Mouse (Mus musculus) layer of hippocampus, postnatal 14 days (tissue): ENCODE measurements around the gene Hoxc8. TPM values are rescaled to one million over a fixed set of nuclear protein-coding genes. Genes with fewer than 3 reads are reported as not detected.

ENCODE experiments used
- DNase-seq, 2 experiments: peaks; one replicate each; pipeline ENCODE4 v3.0.0; 2021 to 2022; ENCODE audit warnings: low spot score in 2 of 2, mixed read lengths in 1 of 2
- total RNA-seq, 2 experiments: library from RNA; stranded (reverse); gene quantifications; 2 replicates each; pipeline ENCODE4 v1.2.3; 2021

Gene Hoxc8
- total RNA-seq, 2 experiments from 2014 or later: not detected

- DNase-seq: no peak
These were observed 8.8 kb upstream of the Hoxc8 start for GRCm38 (mm10) chr15:102981379-102982288.

DNA sequence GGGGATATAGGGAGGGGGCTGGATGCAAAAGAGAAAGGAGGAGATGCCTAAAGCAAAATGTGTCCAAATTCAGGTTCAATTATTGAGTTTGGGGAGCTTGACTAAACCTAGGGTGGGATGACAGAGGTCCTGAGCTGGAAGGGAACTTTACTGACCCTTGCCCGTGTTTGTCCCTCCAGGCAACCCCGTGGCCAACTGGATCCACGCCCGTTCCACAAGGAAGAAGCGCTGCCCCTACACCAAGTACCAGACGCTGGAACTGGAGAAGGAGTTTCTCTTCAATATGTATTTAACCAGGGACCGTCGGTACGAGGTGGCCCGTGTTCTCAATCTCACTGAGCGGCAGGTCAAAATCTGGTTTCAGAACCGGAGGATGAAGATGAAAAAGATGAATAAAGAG is 6.7 kb upstream of the Hoxc8 start:
- DNase-seq: no peak

GRCm38 (mm10) chr15:102984521-102984920 is 5.9 kb upstream of the Hoxc8 start:
- DNase-seq: no peak

- no peak for DNase-seq
These were observed 5.5 kb upstream of the Hoxc8 start for GRCm38 (mm10) chr15:102984925-102985324.

GRCm38 (mm10) chr15:102987124-102987833 is 3.1 kb upstream of the Hoxc8 start:
- DNase-seq: peak; percentile 79 to 88

DNA sequence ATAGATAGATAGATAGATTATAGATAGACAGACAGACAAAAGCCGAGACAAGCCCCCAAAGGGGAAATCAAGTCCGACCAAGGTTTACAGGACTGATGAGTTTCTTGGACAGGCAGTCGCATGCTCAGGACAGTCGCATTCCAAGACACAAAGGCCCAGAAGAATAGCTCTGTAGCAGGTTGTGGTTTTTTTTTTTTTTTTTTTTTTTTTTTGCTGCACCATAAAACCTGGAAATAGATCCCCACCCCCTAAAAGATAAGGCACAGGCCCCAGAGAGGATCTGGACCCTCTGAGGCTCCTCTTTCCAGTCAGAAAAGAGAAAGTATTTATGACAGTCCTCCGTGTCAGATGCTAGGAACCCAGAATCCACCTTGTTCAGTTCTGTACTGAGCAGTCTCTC is 2.3 kb upstream of the Hoxc8 start:
- no peak for DNase-seq

GRCm38 (mm10) chr15:102991782-102992181 is 1.4 kb downstream of the Hoxc8 start:
- DNase-seq: no peak

DNA sequence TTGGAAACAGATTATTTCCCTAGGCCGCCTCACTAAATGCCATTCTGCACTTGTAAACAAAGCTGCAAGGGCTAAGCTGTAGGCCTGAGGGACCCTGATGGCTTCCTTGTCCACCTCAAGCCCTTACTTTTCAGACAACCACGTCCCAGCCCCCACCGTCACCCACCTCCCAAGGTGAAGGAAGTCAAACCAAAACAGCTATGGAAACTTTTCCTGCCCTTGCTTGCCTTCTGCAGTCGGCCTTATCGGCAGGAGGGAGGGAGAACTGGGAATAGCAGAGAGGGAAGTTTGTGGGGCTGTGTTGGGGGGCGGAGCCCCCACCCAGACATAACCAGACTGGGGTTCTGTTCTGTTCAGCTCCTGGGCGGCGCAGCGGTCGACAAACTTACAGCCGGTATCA is 1.8 kb downstream of the Hoxc8 start:
- DNase-seq: no peak

- no peak for DNase-seq
These were observed 2.5 kb downstream of the Hoxc8 start for GRCm38 (mm10) chr15:102992863-102993262.

- DNase-seq: no peak
These were observed 6.1 kb downstream of the Hoxc8 start for GRCm38 (mm10) chr15:102996548-102996947.

DNA sequence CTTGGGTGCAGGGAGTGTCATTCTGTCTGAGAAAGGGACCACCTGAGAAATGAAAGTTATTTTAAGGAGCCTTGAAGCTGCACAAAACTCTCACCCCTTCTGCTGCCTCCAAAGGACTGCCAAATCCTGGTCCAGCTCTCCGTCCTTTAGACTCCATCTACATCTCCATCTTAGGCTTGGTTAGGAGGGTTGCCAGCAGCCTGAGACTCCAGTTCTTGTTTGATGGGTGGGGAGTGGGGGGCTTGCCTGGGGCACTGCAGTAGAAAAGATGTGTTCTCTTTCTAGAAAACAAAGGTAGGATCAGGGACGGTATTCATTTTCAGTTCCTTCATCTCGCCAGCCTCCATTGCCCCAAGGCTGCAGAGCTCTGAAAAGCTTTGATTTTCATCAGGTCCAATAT is 7.0 kb downstream of the Hoxc8 start:
- DNase-seq: no peak

- no peak for DNase-seq
These were observed 7.5 kb downstream of the Hoxc8 start, which contains the start of gene Hoxc6 for GRCm38 (mm10) chr15:102997939-102998355. Gene Hoxc6 (plus strand): TSS chr15:102998257.

DNA sequence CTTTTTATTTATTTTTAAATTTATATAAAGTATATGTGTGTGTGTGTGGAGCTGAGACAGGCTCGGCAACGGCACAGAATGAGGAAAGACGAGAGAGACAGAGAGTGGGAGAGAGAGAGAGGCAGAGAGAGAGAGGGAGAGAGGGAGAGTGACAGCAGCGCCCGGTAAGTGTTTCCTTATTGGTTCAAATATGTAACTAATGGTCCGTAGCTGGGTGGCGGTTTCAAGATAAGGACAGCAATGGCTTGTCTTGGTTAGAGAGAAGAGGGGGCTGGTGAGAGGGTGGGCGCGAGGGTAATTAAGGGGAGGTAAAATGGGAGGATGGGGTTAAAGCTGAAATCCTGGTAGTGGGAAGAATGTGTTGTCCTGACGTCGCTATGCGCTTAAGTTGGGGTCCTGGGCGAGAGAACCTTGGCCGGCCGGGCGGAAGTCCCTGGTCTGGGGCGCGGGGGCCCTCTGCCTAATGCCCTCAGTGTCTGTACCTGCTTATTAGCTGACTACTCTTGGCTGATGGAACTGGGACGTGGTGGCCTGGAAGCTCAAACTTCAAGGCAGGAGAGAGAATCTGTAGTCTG is 8.3 kb downstream of the Hoxc8 start:
- DNase-seq: no peak

DNA sequence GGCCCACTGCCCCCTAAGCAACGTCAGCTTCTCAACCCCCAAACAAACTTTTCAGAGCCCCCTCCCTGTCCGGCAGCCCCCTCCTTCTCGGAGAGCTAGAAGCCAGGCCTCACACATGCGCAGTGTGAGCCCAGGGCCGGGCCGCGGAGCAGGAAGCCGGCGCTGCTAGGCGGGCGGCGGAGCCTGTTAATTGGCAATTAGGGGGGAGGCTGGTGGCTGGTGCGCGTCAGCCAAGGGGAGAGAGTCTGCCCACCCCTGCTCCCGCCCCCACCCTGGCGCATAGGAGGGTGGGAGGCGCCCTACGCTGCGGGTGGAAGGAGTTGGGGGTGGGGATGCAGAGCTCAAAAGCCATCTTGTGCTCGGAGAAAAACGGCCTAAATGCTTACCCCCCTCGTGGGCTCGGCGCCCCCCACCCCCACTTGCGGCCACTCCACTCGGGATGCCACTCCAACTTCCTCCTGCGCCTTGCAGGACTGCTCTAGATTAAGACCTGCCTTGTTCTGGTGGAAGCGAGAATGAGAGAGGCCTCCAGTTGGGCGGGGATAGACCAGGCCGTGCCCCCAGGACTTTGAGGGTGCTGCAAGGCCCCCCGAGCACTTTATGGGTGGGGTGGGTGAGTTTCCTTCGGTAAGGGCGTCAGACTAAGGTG is 8.9 kb downstream of the Hoxc8 start:
- peak in 1 of 2 experiments; percentile 47 for DNase-seq

DNA sequence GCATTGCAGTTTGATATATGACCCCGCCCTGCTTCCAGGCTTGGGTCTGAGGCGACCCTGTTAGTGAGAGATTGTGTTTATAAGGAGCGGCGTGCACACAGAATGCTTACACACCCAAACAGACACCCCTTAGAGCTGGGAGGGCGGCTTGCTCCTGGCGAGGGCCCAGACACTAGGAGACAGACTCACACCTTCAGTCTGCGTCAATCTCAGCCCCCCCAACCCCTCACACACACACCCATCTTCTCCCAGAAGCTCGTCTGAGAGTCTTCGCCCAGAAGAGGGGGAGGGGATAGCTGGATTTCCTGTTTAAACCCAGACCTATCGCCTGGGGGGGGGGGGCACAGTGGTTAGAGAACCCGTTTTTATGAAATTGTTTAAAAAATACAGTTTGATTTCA is 9.5 kb downstream of the Hoxc8 start:
- DNase-seq: no peak

GRCm38 (mm10) chr15:103000501-103000901 is 10.1 kb downstream of the Hoxc8 start:
- DNase-seq: no peak

GRCm38 (mm10) chr15:103001370-103001769 is 11.0 kb downstream of the Hoxc8 start:
- DNase-seq: no peak

- no peak for DNase-seq
These were observed 11.7 kb downstream of the Hoxc8 start for GRCm38 (mm10) chr15:103002156-103002555.

GRCm38 (mm10) chr15:103002821-103003448 is 12.5 kb downstream of the Hoxc8 start:
- no peak for DNase-seq

- DNase-seq: no peak
These were observed 14.9 kb downstream of the Hoxc8 start for GRCm38 (mm10) chr15:103005308-103005707.

GRCm38 (mm10) chr15:103005797-103006196 is 15.4 kb downstream of the Hoxc8 start:
- no peak for DNase-seq
